Mouse (Mus musculus) liver, postnatal 0 days (tissue): ENCODE results near the gene Pard3b.

Experiments
- CTCF ChIP-seq: sonication (generic); IDR thresholded peaks from 2 replicates; pipeline ENCODE4 v1.5.1; 2016; ENCODE audit warnings: antibody characterized with exemption, low read depth
- EP300 ChIP-seq: IDR thresholded peaks from 2 replicates; pipeline ENCODE4 v1.6.1; 2016; ENCODE audit warnings: antibody characterized with exemption, low read depth, mild to moderate bottlenecking

GRCm38 (mm10) chr1:62041718-62042117 is 403.1 kb downstream of the Pard3b start:
- TF ChIP-seq CTCF (no peak), EP300 (no peak)
